Comparison of ENCODE assay signal across 8 mouse cellular contexts in genomic region chr15:81522761-81523168, GRCm38 (mm10). TPM values are rescaled to one million over a fixed set of nuclear protein-coding genes. Genes with fewer than 3 reads are reported as not detected.
DNase-seq lines count a peak whose midpoint lies in the region; ATAC-seq lines count a peak whose summit lies in the region.

No protein-coding gene starts in this region.

- peak overlapping the region; percentile 99 for H3K4me2 ChIP-seq in kidney, embryonic 15.5 days

- DNase-seq in kidney, adult 11 months: no peak
- DNase-seq in R1 (ENCODE audit: low read depth, low spot score): peak; percentile 95
- DNase-seq in lung, postnatal 36 days: peak; percentile 84
- DNase-seq in ovary, postnatal 10 days (ENCODE audit: low spot score): no peak
- DNase-seq in urinary bladder, postnatal 14 days (ENCODE audit: low spot score): no peak
- no peak for DNase-seq in right cerebral cortex, postnatal 36 days (ENCODE audit: low spot score in 2 of 2)

- H3K36me3 ChIP-seq in kidney, embryonic 15.5 days: no peaks in the 10 kb centered on the region

- peak; percentile 88 for ATAC-seq in kidney, embryonic 15.5 days (replicated peaks; ENCODE audit: low FRiP score)
- ATAC-seq in hematopoietic stem cell, adult 5-6 weeks (replicated peaks in 1 of 2; ENCODE audit: insufficient read depth in 1 of 2, low FRiP score in 2 of 2, low TSS enrichment in 1 of 2, low read depth in 1 of 2, poor library complexity in 2 of 2, severe bottlenecking in 2 of 2): peak; percentile 52 to 70

- peak overlapping the region; percentile 65 for H3K4me3 ChIP-seq in kidney, embryonic 15.5 days (replicated peaks)

- WGBS in kidney, embryonic 15.5 days: 0% methylated on average over 16 of the region's 16 CpGs

- H3K9me3 ChIP-seq in kidney, embryonic 15.5 days (replicated peaks): no peaks in the 10 kb centered on the region

- H3K4me1 ChIP-seq in kidney, embryonic 15.5 days: peaks cover 14% of the 10 kb centered on the region

- peak overlapping the region; percentile 95 for H3K27ac ChIP-seq in kidney, embryonic 15.5 days

- no peaks in the 10 kb centered on the region for H3K27me3 ChIP-seq in kidney, embryonic 15.5 days

- H3K9ac ChIP-seq in kidney, embryonic 15.5 days: peak overlapping the region; percentile 69

RNA-seq across cellular contexts. Expression of gene Rbx1, which starts 56.7 kb away (rescaled TPM):
- polyA plus RNA-seq in kidney, embryonic 15.5 days (2015; fragmentation: Nextera tagmentation; extraction: Ambion mirVana): 459 and 522 TPM in 2 replicates
- 125 and 199 TPM in 2 replicates for total RNA-seq in hematopoietic stem cell, adult 5-6 weeks (2017)

Comparison
In these comparisons a context has a peak if more than half of its experiments do, and no peak if none do; other contexts are left out.
1. DNase-seq: peak in R1 (single experiment) and lung, postnatal 36 days (single experiment); none in kidney, adult 11 months (single experiment), ovary, postnatal 10 days (single experiment), urinary bladder, postnatal 14 days (single experiment) and right cerebral cortex, postnatal 36 days (0 of 2).